Mouse (Mus musculus) lung, embryonic 14.5 days (tissue): ENCODE results near the gene Pdzd2. TPM values are rescaled to one million over a fixed set of nuclear protein-coding genes. Genes with fewer than 3 reads are reported as not detected.

Experiments
- ATAC-seq: fragments of 200-750 bp; cut with Nextera tagmentation; 2 replicates; pipeline ENCODE4 v1.8.0; 2017; ENCODE audit warnings: mild to moderate bottlenecking, moderate TSS enrichment, moderate library complexity; ENCODE audit not compliant: insufficient read depth
- DNase-seq: peaks from one replicate; pipeline ENCODE4 v3.0.0-alpha.2; 2015
- H3K27ac ChIP-seq: fragments of 300-500 bp; sonication (generic); 2 replicates; pipeline ENCODE4 v1.5.1; 2014; ENCODE audit warnings: low read depth, mild to moderate bottlenecking, moderate library complexity
- H3K27me3 ChIP-seq: fragments of 300-500 bp; sonication (generic); 2 replicates; pipeline ENCODE4 v1.6.1; 2014; ENCODE audit warnings: low read length, control low read depth; ENCODE audit not compliant: insufficient read depth
- H3K36me3 ChIP-seq: fragments of 300-500 bp; sonication (generic); 2 replicates; pipeline ENCODE4 v1.6.1; 2014; ENCODE audit warnings: control low read depth; ENCODE audit not compliant: insufficient read depth
- H3K4me1 ChIP-seq: fragments of 300-500 bp; sonication (generic); 2 replicates; pipeline ENCODE4 v1.6.1; 2014; ENCODE audit warnings: antibody characterized with exemption, control low read depth; ENCODE audit not compliant: insufficient read depth
- H3K4me2 ChIP-seq: fragments of 300-500 bp; sonication (generic); 2 replicates; pipeline ENCODE4 v1.6.1; 2014; ENCODE audit warnings: mild to moderate bottlenecking
- H3K4me3 ChIP-seq: fragments of 300-500 bp; sonication (generic); 2 replicates; pipeline ENCODE4 v1.5.1; 2014; ENCODE audit warnings: low read depth, low read length
- H3K9ac ChIP-seq: fragments of 300-500 bp; sonication (generic); 2 replicates; pipeline ENCODE4 v1.6.1; 2014
- H3K9me3 ChIP-seq: fragments of 300-500 bp; sonication (generic); 2 replicates; pipeline ENCODE4 v1.6.1; 2016; ENCODE audit warnings: low read depth, low read length, control low read depth
- CTCF ChIP-seq: IDR thresholded peaks from 2 replicates; pipeline ENCODE4 v1.5.1; 2016; ENCODE audit warnings: antibody characterized with exemption, low read depth
- WGBS: fragments of 180-500 bp; shearing (Covaris S2); extraction: QIAGEN DNeasy Blood & Tissue Kit; methylation state at CpG from one replicate; pipeline ENCODE4 v1.1.7; 2014; 5-methylcytosine and 5-hydroxymethylcytosine counted together
- polyA plus RNA-seq: library from polyadenylated mRNA; unstranded; fragments of >200 nt; fragmentation: Nextera tagmentation; extraction: Ambion mirVana; gene quantifications from 2 replicates; pipeline ENCODE4 v1.2.1, GENCODE M21; 2014

Gene Pdzd2
- polyA plus RNA-seq, 1 experiment from 2014 or later: 24.1 TPM

DNA sequence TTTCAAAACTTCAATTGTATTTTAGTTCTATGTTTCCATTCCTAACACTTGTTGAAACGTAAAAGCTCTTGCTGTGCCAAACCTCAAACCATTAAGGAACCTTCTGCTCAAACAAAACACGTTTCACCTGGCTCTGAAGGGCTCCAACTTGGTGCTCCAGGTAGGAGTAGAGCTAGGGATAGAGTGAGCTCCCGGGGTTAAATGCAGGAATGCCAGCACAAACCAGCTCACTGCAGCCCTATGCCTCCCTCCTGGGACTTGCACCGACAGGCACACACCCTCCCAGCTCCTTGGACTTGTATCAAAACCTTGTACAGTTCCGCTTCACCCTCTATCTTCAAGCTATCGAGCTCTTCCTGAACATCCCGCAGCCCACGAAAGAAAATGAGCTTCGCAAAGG, 189.3 kb downstream of the Pdzd2 start:
- peak; percentile 38; the same call in 1 of the 2 replicates for ATAC-seq
- 29% methylated on average over 9 of the region's 9 CpGs for WGBS
- Histone ChIP-seq H3K27ac (peak overlapping the region; percentile 78; the same call in 1 of the 2 replicates), H3K36me3 (no peaks in the 10 kb centered on the region), H3K4me3 (no peak overlapping the region), H3K9me3 (no peaks in the 10 kb centered on the region), H3K4me1 (0 out of 2 replicates have a peak, but pooled peaks cover 9% of the 10 kb centered on the region), H3K4me2 (peak overlapping the region; percentile 98), H3K27me3 (no peaks in the 10 kb centered on the region), H3K9ac (no peak overlapping the region)
- no peak for TF ChIP-seq CTCF
- peak; percentile 29 for DNase-seq

- no peaks in the 10 kb centered on the region for H3K27me3 ChIP-seq
- H3K36me3 ChIP-seq: no peaks in the 10 kb centered on the region
- H3K9me3 ChIP-seq: no peaks in the 10 kb centered on the region
- 0 out of 2 replicates have a peak, but pooled peaks have one; percentile 19 for TF ChIP-seq CTCF
- peak overlapping the region; percentile 98 for H3K4me2 ChIP-seq
- H3K4me1 ChIP-seq: peaks cover 13% of the 10 kb centered on the region; the same call in 1 of the 2 replicates
- WGBS: 1% methylated on average over 13 of the region's 13 CpGs
- peak; percentile 83 for DNase-seq
- peak overlapping the region; percentile 54 for H3K4me3 ChIP-seq
- H3K27ac ChIP-seq: peak overlapping the region; percentile 78; the same call in 1 of the 2 replicates
- H3K9ac ChIP-seq: peak overlapping the region; percentile 62
- ATAC-seq: peak; percentile 84
These were observed 189.8 kb downstream of the Pdzd2 start for GRCm38 (mm10) chr15:12549919-12550305.

GRCm38 (mm10) chr15:12549271-12549918, 190.3 kb downstream of the Pdzd2 start:
- DNase-seq: peak; percentile 75
- TF ChIP-seq CTCF: no peak

GRCm38 (mm10) chr15:12548696-12549095, 191.0 kb downstream of the Pdzd2 start:
- no peak for TF ChIP-seq CTCF
- Histone ChIP-seq H3K36me3 (no peaks in the 10 kb centered on the region), H3K27me3 (no peaks in the 10 kb centered on the region), H3K4me1 (peaks cover 16% of the 10 kb centered on the region; the same call in 1 of the 2 replicates), H3K4me2 (peak overlapping the region; percentile 98), H3K9me3 (no peaks in the 10 kb centered on the region), H3K9ac (peak overlapping the region; percentile 62), H3K4me3 (peak overlapping the region; percentile 54), H3K27ac (0 out of 2 replicates have a peak overlapping the region, but pooled peaks have one; percentile 78)
- WGBS: 32% methylated on average over 4 of the region's 4 CpGs
- ATAC-seq (no peak), DNase-seq (no peak)

More at GRCm38 (mm10) chr15:12549271-12549918, 190.3 kb downstream of the Pdzd2 start:
- Histone ChIP-seq H3K4me1 (peaks cover 16% of the 10 kb centered on the region; the same call in 1 of the 2 replicates), H3K9me3 (no peaks in the 10 kb centered on the region), H3K27ac (peak overlapping the region; percentile 78; the same call in 1 of the 2 replicates), H3K27me3 (no peaks in the 10 kb centered on the region), H3K9ac (peak overlapping the region; percentile 62), H3K4me3 (peak overlapping the region; percentile 54), H3K4me2 (peak overlapping the region; percentile 98), H3K36me3 (no peaks in the 10 kb centered on the region)
- peak; percentile 68 for ATAC-seq
- under 1% methylated on average over 28 of the region's 28 CpGs for WGBS

DNA sequence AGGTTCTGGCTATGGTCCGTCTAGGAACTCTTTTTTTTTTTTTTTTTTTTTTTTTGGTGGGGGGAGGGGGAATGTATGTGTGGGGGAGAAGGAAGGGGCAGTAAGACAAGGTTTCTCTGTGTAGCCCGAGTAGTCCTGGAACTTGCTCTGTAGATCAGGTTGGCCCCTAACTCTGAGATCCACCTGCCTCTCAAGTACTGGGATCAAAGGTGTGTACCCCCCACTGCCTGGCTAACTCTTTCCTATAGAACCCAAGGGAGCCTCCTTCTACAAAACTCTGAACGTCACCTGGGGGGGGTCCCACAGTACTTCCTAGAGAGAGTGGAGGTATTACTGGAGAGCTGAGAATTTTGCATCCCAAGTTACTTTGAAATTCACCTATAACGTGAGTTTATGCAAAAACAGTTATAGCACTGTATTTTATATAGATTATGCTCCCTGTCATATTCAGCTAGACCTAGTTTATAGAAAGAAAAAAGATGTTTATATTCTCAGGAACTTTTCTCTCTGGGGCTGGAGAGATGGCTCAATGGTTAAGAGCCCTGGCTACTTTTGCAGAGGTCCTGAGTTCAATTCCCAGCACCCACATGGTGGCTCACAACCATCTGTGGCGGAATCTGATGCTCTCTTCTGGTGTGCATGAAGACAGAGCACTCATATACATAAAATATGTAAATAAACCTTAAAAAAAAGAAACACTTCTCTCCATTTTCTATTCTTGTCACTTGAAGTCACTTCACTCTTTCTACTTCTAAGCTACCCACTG, 191.9 kb downstream of the Pdzd2 start:
- no peak for TF ChIP-seq CTCF
- Histone ChIP-seq H3K4me1 (peaks cover 16% of the 10 kb centered on the region; the same call in 1 of the 2 replicates), H3K9ac (no peak overlapping the region), H3K9me3 (no peaks in the 10 kb centered on the region), H3K4me2 (peak overlapping the region; percentile 15; the same call in 1 of the 2 replicates), H3K27me3 (no peaks in the 10 kb centered on the region), H3K4me3 (no peak overlapping the region), H3K27ac (no peak overlapping the region), H3K36me3 (no peaks in the 10 kb centered on the region)
- ATAC-seq: no peak
- 68% methylated on average over 5 of the region's 5 CpGs for WGBS
- no peak for DNase-seq

GRCm38 (mm10) chr15:12546781-12547180, 192.9 kb downstream of the Pdzd2 start:
- Histone ChIP-seq H3K4me2 (peak overlapping the region; percentile 15; the same call in 1 of the 2 replicates), H3K27ac (no peak overlapping the region), H3K4me1 (peaks cover 16% of the 10 kb centered on the region; the same call in 1 of the 2 replicates), H3K4me3 (no peak overlapping the region), H3K9ac (no peak overlapping the region), H3K9me3 (no peaks in the 10 kb centered on the region), H3K27me3 (no peaks in the 10 kb centered on the region), H3K36me3 (no peaks in the 10 kb centered on the region)
- TF ChIP-seq CTCF: no peak
- WGBS: 78% methylated on average over 6 of the region's 6 CpGs
- ATAC-seq: no peak
- DNase-seq: no peak

DNA sequence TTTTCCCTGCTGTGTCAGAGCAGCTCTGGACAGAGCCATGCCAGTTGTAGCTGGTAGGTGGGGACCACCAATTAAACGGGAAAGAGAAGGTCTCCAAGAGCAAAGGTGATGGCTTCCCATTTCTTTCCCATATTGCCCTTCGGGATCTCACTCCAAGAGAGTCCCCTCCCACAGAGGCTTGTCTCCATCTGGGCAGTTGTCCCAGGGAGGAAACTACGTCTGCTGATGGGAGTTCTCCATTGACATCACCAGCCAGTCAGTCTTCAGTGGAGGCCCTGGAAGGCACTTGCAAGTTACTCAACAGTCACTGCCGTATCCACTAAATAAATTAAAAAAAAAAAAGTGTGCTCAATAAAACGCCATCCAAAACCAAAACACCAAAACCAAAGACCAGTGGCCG, 194.1 kb downstream of the Pdzd2 start:
- Histone ChIP-seq H3K4me2 (no peak overlapping the region), H3K9me3 (no peaks in the 10 kb centered on the region), H3K4me3 (no peak overlapping the region), H3K4me1 (peaks cover 16% of the 10 kb centered on the region; the same call in 1 of the 2 replicates), H3K9ac (no peak overlapping the region), H3K36me3 (no peaks in the 10 kb centered on the region), H3K27me3 (no peaks in the 10 kb centered on the region), H3K27ac (no peak overlapping the region; the same call in 1 of the 2 replicates)
- ATAC-seq (no peak), DNase-seq (peak; percentile 57)
- whole genome bisulfite sequencing: 49% methylated on average over 6 of the region's 6 CpGs
- TF ChIP-seq CTCF: no peak
